Mouse (Mus musculus) erythroid progenitor cell, adult 5-6 weeks (primary cell): ENCODE results near the gene Phb. TPM values are rescaled to one million over a fixed set of nuclear protein-coding genes. Genes with fewer than 3 reads are reported as not detected.

Source experiments
- ATAC-seq: replicated peaks from 2 replicates; pipeline ENCODE4 v1.8.0; 2016; ENCODE audit warnings: moderate number of reproducible peaks, mild to moderate bottlenecking, moderate TSS enrichment, inconsistent platforms; ENCODE audit not compliant: poor library complexity, low FRiP score, severe bottlenecking
- total RNA-seq, 2 experiments: library from RNA; stranded (forward) in 1 of 2; stranded (reverse) in 1 of 2; fragments of 150-400 nt in 1 of 2; fragments of 186-747, 209-891 nt in 1 of 2; gene quantifications; 2 replicates each; pipeline versions ENCODE4 v1.2.3 to v1.2.4; 2015 to 2017; ENCODE audit warnings: low replicate concordance in 2 of 2

Phb gene
- total RNA-seq (2015; ENCODE audit: low replicate concordance), result 12.3 and 17.6 TPM in 2 replicates
- total RNA-seq (2017; ENCODE audit: low replicate concordance), result 7.7 and 42.9 TPM in 2 replicates

DNA sequence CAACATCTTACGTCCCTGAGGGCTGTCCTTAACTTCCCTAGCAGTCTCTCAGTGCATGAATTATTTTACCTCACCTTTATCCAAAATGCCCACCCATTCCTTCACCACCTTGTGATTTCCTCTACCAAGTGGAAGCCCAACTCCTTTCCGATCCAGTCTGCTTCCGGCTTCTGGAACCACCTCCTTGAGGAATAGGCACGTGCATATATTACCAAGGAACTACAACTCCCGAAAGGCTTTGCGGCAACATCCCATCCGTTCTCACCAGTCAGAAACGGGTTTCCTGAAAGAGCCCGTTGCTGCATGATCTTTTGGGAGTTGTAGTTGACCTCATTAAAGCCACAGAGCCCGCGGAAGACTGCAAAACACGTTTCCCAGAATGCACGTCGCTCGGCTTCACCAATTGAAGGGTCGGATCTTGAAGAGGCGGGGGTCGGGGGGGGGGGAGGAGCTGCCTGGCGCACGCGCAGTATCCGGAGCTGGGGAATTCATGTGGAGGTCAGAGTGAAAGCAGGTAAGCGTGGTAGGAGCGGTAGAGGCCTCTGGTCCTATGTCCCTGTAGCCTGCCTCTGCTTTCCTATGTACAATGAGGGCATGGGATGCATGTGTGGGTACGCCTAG, at the start of gene Phb:
Gene Phb (plus strand): TSS at position 429 of the 621 bp plus-strand sequence.
- peak; percentile 94 for ATAC-seq

DNA sequence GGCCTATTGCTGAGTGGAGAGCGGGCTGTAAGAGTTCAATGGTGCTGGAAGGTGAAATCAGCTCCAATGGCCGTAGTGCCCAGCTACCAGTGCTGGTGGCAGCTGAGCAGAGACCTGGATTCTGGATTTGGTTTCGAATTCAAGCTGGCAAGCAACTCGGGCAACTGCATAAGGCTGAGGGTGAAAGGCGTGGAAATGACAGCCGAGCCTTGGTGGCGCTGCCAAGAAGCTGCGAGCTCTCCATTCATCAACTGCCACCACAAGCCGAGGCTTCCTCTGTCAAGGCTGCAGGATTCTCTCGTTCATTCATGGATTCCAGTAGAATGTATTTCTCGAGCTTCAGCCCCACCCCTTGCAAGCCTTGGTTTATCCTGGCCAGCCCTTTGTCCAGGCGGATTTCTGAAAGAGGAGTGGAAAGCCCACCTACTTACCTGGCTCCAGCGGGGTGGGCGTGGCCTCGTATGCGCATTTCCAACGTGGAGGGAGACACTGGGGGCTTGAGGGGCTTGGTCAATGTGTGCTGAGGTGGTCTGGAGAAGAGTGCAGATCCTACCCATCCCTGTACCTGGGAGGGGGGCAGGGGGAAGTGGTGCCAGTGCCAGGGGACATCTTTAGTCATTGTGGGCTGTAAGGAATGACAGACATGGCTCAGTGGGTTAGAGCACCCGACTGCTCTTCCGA, 48.8 kb upstream of the Phb start:
- ATAC-seq, result no peak

DNA sequence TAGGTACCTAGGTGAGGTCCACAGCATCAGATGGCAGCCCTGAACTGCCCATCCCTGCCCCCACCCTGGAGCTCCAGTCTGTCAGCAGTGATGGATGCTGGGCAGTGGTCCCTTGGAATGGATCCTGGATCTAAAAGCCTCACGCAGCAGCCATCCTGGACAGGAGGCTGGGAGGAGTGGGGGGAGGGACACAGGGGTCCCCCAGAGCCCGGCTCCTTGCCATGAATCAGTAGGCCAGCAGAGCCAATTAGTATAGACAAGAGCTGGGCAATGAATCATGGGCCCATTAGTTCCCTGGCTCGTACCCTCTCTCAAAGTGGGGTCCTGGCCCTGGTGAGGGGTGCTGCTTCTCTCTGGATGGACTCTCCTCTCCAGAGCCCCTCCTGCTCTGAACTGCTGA, 47.7 kb upstream of the Phb start:
- no peak for ATAC-seq

DNA sequence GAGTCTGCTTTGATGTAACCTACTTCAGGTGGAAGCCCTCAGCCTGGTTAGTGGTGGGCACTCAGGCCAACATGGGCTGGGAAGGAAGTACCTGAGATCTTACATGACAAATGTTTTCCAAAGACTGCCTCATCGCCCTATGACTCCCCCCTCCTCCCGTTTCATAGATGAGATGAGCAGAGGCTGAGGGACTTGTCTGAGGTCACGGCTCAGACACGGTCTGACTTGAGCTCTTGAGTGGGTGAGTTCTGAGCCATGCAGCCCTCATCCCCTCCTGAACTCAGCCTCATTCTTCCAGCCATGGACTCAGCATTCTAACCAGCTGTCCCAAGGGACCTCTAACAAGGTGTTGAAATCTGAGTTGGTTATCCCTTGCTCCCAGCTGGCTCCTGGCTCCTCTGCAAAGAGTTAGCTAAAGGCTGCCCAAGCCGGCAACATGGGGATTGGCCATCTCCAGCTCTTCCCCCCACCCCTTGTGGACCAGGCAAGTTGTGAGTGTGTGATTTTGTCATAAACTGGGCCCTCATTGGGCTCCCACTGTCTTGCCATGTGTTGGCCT, 46.8 kb upstream of the Phb start:
- no peak for ATAC-seq

DNA sequence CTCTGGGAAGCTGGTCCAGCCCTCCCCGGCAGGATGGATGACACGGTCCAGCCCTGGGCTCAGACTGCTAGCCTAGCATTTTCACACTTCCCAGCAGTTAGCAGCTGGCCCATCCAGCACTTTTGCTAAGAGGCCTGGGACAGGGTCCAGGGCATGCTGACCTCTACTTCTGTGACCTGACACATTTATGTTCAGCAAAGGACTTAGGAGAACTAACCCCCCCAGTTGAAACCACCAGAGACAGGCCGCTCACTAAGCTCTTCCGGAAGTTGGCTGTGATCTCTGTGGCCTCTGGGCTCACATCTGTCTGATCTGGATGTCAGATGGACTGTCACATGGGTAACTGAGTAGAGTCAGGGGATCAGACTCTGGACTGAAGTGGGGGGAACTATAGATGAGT, 45.7 kb upstream of the Phb start:
- ATAC-seq, result no peak

DNA sequence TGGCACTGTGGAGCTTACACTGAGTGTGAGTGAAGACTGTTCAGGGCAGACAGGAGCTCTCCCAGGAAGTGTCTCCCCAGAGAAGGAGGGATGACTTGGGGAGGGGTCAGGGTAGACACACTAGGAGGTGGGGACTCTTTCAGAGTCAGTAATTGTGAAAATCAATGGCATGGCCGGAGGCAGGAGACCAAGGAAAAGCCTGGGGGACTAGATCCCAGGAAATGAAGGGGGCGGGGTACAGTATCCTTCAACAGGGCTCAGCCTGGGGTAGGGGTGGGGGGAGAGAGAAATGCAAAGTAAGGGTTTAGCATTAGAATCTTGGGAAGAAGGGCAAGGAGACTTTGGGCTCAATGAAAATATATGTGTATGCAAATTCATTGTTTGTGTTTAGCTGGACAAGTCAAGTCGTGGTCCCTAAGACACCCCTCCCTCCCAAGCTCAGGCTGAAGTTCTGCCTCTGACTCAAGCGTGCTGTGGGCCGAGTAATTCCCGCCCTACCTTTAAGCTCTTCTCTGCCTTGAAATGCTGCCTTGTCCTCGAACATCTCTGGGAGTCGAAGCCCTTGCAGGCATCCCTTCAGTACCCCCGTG, 45.1 kb upstream of the Phb start:
- ATAC-seq, result no peak

DNA sequence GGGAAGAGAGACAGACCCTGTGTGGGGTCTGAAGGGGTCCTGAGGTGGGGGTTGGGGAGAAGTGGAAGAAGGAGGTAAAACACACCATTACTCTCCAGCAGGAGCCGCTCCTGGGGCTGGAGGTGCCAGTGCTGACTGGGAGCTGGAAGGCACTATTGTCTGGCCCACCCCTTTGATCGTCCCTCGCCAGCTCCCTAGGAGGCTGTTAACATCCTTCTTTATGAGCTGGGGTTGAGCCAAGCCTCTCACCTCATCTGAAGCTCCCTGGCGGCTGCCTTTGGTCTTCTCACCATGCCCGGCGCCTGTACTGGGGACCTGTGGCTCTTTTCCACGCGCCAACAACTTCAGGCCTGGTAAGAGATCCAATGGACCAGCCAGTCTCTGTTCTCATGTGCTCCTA, 44.3 kb upstream of the Phb start:
- no peak for ATAC-seq

DNA sequence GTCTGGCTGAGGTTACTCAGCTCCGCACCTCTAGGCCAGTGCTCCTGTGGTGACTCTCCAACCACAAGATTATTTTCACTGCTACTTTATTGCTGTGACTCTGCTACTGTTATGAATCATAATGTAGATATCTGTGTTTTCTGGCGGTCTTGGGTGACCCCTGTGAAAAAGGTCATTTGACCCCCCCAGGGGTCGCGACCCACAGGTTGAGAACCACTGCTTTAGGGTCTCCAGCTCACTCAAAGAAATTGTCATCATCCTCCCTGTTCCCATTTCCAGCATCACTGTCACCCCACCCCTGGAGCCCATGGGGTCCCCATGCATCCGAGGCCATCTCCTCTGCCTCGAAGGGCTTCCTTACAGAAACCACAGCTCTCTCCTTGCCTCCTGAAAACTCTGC, 36.2 kb upstream of the Phb start:
- no peak for ATAC-seq

DNA sequence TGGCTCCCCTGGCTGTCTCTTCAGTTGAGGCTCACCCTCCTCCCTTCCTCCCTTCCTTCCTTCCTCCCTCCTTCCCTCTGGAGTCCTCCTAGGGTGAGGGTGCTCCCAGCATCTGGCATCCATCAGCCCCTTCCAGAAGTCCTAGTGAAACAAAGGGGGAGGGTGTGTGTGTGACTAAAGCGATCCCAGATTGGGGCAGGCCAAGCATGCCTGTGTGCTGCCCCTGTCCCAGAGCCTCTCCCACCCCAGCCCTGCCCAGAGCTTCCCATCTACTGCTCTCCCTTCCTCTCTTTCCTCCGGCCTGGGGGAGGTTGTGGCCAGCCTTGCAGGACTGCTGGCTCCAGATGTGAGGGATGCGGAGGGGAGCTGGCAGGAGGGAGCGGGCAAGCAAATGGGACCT, 35.5 kb upstream of the Phb start:
- ATAC-seq, result no peak

DNA sequence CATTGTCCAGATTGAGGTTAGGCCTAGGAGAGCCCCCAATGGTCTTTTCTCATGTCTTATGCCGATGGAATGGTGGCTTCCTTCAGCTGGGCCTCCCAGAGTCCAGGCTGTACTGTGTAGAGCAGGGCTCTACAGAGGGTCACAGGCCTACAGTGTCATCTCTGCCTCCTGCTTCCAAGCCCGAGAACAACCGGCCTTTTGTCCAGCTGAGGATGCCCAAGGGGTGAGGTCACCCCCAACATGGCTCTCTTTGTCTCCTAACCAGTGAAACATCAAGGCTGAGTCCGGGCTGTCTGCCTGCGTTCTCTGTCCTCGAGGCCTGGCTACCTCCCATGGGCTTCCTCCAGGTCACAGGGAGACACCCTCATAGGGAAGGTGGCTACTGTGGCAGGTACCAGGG, 34.3 kb upstream of the Phb start:
- no peak for ATAC-seq

DNA sequence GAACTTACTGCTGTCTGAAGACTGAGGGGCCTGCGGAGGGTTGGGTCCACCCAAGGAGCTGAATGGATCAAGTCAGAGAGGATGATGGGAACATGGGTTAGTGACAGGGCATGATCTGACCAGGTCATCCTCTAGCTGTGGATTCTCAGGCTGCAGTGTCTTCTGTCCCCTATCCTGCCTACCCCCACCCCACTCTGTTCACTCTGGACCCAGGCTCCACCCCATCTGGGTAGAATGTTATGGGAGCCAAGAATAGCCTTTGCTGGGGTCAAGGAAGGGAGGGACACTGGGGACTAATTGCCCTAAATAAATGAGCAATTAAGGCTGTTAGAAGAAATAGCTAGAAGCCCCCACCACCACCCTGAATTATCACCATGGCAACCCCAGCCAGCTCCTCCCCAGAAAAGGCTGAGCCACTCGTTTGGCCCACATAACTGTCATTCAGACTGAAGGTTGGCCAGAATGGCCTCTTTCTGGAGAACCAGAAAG, 33.2 kb upstream of the Phb start:
- no peak for ATAC-seq

DNA sequence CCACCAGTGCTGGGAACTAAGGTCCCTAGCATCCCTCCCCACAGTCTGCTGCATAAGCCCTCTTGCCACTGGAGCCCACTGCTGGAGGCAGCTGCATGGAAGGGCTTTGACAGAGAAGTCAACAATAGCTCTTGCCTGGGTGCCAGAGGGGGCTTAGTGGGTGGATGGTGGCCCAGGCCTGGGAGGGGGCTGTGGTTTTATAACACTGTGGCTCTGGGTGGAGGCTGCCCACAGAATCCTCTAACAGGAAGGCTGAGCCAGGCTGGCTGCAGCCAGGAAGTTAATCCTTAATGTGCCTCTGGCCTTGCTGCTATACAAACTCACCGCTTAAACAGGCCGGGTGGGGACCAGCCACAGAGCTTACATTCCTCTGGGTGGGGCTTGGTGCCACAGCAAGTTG, 31.7 kb upstream of the Phb start:
- no peak for ATAC-seq

DNA sequence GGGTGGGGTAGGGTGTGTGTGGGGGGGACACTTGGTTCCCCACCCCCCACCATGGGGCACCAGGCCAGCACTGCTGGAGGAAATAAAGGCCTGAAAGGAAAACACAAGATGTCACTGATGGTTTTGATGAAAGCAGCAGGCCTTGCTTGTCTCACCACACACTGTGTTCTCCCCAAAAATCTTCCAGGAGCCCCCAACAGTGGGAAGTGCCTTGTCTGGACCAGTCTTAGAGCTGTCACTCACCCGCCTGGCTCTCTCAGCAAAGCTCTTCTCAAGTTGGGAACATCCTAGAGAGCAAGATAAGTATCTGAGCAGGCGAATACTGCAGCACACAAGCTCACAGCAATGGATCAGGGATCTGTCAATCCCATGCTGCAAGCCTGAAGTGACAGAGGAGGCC, 26.0 kb upstream of the Phb start:
- ATAC-seq, result no peak

DNA sequence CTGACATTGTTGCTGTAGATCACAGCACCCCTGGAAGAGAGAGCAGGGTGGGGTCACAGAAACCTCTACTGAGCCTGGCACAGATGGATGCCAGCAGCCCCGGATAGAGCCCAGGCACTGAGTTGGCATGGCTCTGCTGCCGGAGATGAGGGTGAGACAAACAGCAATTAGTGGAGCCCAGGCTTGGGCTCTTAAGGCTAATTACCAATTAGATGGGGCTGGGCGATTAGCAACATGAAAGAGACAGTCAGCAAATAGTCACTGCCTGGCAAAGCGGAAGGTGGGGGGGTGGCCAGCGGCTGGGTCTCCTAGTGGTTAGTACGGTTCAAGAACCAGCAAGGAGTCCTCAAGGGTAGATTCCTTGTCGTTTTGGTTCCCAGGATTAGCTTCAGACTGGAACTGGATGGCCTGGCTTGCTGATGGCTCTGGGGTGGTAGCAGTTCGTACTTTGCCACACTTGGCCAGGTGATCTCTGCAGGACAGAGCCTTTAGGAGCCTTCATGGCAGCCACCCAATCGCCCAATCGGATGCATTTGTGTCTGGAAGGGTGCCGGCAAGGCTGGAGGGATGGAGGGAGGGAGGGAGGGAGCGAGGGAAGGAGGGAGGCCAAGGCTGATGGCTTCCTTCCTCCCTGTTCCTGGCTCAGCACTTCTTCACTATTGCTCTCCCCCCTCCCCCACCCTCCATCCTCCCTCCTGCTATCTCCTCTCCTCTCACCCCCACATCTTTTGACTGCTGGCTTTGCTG, 24.1 kb upstream of the Phb start:
- no peak for ATAC-seq

DNA sequence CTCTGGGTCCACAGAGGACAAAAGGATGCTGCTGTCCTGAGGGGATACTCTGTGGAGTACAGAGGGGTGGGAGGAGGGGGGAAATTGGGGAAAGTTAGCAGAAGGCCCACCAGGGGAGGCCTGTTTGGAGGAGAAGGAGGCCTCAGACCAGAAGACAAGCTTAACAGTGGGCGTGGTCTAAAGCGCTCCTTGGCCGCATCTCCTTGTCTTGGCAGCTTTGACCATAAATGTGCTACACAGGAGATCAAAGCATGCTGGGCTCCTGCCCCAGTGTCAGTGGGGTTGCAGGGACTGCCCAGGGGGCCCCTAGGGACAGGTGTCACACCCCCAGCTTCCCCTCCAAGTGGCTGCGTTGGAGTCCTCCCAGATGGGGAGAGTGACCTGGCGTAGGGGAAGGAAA, 22.9 kb upstream of the Phb start:
- no peak for ATAC-seq

DNA sequence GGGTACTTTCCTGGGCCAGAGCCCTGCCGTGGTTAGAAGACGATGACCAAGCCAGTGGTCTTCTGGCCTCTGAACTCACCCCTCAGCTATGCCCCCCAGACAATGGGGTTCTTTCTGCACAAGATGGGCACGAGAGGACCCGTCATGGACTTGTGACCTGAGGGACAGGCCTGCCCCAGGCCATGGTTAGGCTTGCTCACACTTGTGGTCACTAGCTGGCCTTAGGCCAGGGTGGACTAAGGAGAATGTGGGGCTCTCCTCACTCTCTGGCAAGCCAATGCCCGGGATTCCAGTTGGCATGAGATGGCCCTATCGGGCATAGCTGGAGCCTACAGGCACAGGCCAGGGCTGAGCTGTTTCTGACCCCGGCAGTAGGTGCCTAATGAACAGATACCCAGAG, 22.4 kb upstream of the Phb start:
- ATAC-seq, result no peak

DNA sequence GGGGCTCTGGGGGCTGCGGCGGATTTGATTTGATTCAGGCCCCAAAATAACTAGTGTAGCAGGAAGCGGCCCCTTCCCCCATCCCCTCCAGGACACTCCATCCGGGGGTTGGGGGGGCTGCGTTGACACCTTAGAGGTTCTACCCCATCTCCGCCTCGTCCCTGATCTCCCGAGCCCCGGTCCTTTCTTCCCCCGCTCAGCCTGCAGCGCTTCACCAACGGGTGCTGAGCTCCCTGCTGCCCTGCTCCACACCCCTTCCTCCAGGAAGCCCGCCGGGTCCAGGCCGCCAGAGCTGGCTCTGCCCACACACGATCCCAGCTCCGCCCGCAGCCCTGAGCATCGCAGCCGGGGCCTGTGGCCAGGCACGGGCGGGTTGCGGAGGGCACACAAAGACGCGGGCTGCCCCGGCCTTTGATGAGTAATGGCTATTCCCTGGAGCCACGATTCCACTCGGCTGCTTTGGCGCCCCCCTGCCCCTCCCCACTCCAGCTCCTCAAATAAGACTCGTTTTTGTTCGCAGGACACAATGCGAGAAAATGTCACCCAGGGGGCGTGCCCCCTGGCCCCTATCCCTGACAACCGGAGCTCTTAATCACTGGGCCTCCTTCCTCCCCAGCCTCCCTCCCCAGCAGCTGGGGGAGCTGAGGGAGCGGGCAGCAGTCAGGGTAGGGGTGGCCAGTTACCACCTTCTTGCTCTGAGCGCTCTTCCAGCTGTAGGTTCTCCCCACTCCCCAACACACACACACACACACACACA, 21.2 kb upstream of the Phb start:
- no peak for ATAC-seq

DNA sequence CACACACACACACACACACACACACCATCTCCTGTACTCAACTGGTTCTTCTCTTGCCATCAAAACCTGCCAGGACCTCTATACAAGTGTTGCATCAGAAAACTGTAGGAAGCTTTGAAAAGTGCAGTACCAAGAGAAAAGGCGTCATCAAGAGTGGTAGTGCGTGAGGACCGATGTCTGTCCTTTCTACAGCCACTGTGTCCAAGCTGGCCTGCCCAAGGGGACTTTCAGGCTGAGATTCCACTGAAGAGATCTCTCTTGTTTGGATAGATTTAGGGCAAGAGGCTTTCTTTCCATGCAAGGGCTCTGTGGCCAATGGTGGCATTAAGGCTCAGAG, 20.6 kb upstream of the Phb start:
- no peak for ATAC-seq

DNA sequence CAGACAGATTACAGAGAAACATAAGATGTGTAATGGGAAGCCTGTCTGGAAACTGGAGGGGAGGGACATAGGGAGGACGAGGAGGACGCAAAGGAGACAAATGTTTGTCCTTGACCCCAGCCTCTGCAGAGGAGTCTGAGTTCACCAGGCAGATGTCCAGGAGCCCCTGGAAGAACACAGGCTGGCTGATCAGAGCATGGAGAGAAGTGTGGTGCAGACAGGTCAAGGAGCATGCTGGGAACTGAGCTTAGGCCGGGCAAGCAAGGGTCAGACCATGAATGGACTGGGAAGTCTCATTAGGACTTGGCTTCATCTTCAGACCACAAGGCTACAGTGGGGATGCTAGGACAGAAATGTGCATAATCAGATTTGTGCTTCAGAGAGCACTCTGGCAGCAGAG, 19.0 kb upstream of the Phb start:
- ATAC-seq, result no peak

DNA sequence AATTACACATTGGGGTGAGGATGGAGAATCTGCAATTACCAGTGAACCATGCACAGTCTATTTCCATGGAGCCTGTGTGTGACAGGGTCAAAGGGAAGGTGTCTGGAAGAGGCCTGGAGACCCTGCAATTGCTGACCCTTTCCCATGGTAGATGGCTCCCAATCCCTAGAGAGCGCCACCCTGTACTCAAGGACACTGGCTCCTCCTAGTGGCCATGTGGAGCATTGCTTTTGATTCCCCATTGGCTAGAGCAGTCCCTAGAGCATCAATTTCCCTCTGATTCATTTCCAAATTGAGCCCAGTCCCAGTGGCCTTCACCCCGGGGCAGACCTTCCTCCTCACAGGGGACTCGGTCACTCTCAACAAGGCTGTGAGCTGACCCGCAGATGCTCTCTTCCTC, 17.9 kb upstream of the Phb start:
- peak; percentile 81; the same call in 1 of the 2 replicates for ATAC-seq
